Mouse (Mus musculus) erythroblast, embryonic 14.5 days (primary cell): ENCODE measurements around the gene Plekho2.

Source experiments
- GATA1 ChIP-seq: IDR thresholded peaks from 2 replicates; pipeline ENCODE4 v1.6.1; 2012; ENCODE audit warnings: low read length, inconsistent platforms, mixed read lengths
- TAL1 ChIP-seq: IDR thresholded peaks from 3 replicates; pipeline ENCODE4 v1.6.1; 2012; ENCODE audit warnings: low read length, inconsistent platforms, mixed read lengths

GRCm38 (mm10) chr9:65520505-65520876 is 59.3 kb downstream of the Plekho2 start:
- TF ChIP-seq TAL1: no peak
- TF ChIP-seq GATA1: no peak
